Mouse (Mus musculus) right cerebral cortex, postnatal 25 days (tissue): ENCODE measurements around the gene Dad1.

Experiments
- DNase-seq: peaks from one replicate; pipeline ENCODE4 v3.0.0; 2022

The Dad1 gene

GRCm38 (mm10) chr14:54224064-54224417 lies 29.9 kb downstream of the Dad1 start:
- no peak for DNase-seq

GRCm38 (mm10) chr14:54223315-54224063 lies 30.4 kb downstream of the Dad1 start:
- DNase-seq, result no peak

DNA sequence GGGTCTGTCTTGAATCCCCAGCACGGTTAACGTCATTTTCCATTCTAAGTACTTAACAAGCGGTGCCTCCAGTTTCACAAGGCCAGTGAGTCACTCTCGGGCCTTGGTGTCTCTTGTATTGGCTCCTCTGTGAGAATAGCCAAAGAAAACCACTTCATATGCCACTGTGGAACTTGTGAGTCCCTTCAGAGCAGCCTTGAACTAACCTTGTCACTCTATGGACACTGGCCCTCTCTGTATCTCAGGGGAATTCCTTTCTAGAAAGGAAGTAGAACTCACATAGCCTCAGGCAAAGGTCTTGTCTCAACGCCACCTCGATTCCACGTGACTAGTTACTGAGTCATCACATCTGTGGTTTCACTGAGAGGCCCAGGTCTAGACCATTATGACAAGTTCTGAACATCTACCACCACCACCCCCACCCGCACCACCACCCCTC lies 31.6 kb downstream of the Dad1 start:
- no peak for DNase-seq

- DNase-seq, result no peak
These were observed 32.3 kb downstream of the Dad1 start for GRCm38 (mm10) chr14:54221641-54222040.

DNA sequence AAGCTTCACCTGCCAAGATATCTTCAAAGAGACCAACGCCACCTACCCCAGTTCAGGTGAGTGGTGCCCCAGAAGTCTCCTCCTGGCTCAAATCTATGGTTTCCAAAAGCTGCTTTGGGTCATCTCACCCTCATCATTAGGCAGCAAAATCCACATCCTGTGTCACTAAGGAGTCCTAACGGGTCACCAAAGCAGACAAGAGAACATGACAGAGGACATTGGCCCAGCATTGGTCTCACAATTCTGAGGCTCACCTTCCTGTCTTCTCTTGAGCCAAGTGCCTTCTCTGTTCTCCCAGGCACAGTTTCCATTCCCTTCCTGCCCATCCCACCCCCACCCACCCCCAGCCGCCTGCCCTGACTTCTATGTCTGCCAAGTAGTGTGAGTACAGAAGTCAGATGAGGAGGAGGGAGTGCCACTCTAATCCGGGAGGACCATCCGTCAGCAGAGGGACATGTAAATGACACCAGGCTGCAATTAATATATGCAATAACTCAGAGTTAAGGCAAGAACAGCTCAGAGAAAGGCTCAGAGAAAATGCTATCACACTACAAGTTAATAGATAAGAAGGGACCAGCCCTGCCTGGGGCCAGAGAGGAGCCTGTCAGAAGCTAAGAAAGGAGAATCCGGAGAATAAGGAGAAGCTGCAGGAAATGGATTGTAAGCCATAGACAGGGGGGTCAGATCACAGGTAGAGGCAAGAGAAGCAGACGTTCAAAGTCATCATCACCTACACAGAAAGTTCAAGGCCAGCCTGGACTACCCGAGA lies 33.0 kb downstream of the Dad1 start:
- DNase-seq, result no peak

GRCm38 (mm10) chr14:54219849-54220248 lies 34.1 kb downstream of the Dad1 start:
- no peak for DNase-seq

DNA sequence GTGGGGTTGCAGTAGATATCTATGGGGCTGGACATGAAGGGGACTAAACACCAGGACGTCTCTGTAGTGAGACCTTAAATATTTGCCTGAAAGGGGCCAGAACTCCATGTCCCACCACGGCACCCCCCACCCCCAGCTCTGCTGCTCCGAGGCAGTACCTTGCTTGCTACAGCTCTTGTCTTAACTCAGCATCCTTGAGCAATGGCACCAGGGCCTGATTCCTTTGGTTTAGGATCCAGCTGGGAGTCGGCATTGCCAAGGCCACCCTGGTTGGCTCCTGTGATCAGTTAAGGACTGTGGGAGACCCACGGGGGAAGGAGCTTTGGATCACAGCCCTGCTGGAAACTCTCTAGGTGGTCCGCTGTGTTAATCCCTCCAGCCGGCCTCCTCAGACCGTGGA lies 34.6 kb downstream of the Dad1 start:
- no peak for DNase-seq

- no peak for DNase-seq
These were observed 35.2 kb downstream of the Dad1 start for GRCm38 (mm10) chr14:54218721-54219120.

- no peak for DNase-seq
These were observed 35.7 kb downstream of the Dad1 start for GRCm38 (mm10) chr14:54218233-54218632.

DNA sequence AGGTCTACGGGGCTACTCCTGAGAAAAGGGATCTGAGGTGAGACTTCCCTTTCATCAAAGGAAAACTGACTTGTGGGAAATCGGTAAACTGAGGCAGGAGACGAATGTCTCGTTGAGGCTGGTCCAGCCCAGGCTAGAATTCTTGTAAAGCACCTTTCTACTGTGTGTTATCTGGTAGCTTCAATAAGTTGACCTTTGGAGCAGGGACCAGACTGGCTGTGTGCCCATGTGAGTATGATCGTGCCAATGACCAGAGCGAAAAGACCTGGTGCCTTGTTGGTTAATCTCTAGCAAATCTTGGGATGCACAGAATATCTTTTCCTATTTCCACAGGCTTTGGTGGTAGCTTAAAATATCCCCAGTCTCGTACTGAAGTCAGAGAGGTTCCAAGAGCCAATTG lies 37.8 kb downstream of the Dad1 start:
- no peak for DNase-seq

- no peak for DNase-seq
These were observed 39.0 kb downstream of the Dad1 start for GRCm38 (mm10) chr14:54214901-54215300.

GRCm38 (mm10) chr14:54214477-54214876 lies 39.4 kb downstream of the Dad1 start:
- DNase-seq, result no peak

GRCm38 (mm10) chr14:54213734-54214133 lies 40.2 kb downstream of the Dad1 start:
- DNase-seq, result no peak

DNA sequence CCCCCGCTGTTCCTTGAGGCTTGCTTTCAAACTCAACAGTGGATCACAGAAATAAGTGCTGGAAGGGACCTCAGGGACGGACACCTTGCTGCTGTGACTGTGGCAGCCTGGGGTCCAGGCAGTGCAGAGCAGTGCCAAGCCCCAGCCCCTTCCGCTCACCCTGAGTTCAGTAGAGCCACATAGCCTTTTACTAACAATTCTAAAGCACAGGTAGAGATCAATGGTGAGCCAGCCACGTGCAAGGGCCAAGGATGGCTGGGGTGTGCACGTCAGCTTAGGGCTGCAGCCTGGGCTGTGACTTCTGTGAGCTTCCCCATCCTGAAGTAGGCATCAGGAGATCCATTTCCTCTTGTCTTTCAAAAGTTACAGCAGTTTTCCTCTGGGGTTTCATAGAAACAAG lies 42.1 kb downstream of the Dad1 start:
- DNase-seq, result no peak

DNA sequence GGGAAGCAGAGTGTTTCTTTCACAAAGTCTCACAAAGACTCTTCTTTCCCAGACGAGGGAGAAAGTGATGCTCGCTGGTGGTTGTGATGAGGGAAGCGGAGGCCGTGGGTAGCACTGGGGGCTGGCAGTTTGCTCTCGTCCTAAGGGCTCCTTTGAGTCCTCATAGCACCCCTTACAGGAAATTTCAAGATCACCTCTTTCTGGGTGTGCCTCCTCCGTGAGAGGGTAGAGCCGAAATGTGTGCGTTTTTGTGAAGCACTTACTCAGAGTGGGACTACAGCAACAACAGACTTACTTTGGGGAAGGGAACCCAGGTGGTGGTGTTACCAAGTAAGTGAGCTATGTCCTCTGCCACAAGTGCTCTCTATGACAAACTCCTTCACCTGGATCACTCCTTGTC lies 42.7 kb downstream of the Dad1 start:
- no peak for DNase-seq

DNA sequence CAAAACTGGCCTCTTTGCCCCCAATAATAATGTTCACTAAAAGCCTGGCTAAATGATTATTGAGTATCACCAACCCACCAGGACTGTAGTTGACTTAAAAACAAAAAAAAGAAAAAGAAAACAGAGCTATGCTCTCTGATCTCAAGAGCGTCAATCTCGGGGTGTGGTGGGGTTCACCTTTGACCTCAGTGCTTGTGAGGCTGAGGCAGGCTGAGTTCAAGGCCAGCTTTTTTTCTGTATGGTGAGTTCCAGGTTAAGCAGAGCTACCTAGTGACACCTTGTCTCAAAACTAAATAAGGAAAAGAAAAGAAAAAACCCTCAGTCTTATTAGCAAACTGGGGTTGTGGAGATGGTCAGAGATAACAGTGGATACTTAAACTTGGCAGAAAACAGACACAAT lies 43.5 kb downstream of the Dad1 start:
- DNase-seq, result no peak

DNA sequence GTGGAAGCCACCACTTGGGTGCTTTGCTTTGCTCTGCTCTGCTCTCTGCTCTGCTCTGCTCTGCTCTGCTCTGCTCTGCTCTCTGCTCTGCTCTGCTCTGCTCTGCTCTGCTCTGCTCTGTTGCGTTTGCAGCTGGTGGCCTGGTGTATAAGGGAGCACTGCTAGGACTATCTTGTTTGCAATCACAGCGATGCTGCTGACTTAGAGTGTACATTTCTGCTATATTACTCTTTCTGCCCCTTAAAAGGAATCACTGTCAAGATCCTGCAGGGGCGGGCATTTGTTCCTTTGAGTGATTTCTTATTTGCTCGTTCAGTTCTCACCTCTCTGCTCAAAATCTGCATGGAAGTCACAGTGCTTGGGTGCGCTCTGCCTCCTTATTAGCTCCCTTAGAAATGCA lies 44.0 kb downstream of the Dad1 start:
- DNase-seq, result no peak

DNA sequence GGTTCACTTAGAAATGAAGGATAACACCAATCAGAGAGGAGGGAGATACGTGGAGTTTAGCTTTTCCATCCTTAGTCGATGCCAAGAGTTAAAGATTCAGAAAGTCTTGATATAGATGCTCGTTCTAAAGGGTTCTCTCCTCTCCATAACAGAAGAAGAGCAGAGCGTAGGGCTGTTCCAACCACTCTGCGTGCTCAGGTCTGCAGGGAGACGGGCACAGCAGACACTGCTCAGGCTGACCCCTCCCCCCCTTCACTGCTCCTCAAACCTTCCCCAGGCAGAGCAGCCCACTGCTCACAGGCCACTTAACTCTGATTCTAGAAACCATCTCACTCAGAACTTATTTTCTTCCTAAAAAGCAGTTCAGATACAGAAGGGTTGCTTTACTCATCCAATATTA lies 45.2 kb downstream of the Dad1 start:
- DNase-seq, result no peak

- no peak for DNase-seq
These were observed 46.0 kb downstream of the Dad1 start for GRCm38 (mm10) chr14:54207924-54208323.

GRCm38 (mm10) chr14:54206750-54207550 lies 47.0 kb downstream of the Dad1 start:
- no peak for DNase-seq

DNA sequence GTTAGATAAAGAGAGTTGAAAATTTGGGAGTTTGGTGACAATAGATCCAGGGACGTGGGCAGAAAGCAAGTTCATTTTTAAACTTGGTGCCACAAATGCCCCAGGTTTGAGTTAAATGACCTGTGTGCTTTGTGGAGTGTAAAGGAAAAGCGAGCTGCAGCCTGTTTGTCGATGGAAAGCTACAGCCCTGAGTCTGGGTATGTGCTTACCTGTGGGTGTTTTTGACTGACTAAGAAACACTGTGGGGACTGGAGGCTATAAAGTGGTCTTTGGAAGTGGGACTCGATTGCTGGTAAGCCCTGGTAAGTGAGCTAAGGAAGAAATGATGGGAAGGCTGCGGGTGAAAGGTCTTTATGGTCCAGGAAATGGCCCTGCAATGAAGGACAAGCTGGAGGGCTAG lies 47.6 kb downstream of the Dad1 start:
- DNase-seq, result no peak

- DNase-seq, result no peak
These were observed 48.0 kb downstream of the Dad1 start for GRCm38 (mm10) chr14:54205904-54206303.

DNA sequence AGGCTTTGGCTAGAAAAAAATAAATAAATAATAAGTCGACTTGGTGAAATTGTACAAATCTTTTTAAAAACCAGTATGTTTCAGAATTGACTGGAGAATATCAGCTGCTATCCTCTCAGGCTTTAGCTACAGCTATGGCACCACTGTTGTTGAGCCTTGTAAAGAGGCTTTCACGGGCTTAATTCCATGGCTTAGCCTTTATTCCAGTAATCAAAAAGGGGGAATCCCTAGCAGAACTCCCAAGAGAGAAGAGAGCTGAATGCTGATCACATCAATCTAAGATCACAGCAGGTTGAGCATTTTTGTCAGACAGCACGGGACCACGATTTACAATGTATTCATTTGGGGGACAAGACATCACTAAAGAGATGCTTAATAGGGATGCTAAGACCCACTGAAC lies 49.1 kb downstream of the Dad1 start:
- DNase-seq, result no peak

DNA sequence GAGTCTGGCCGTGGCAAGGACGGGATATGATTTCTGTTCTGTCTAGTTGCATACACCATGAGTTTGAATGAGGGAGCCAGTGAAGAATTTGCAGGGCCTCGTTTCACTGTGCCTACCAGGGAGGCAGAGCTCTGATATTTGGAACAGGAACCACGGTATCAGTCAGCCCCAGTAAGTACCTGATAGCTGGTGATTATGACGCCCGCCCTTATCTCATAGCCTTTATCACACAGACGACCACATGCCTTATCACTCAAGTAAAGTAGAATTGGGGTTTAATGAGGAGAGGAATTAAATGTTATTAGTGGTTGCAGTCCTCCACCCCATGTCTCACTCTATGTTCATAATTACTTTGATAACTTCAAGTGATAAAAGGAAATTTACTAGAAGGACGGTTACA lies 49.6 kb downstream of the Dad1 start:
- no peak for DNase-seq
